Mouse (Mus musculus): ENCODE measurements around the gene 2310011J03Rik.

DNA sequence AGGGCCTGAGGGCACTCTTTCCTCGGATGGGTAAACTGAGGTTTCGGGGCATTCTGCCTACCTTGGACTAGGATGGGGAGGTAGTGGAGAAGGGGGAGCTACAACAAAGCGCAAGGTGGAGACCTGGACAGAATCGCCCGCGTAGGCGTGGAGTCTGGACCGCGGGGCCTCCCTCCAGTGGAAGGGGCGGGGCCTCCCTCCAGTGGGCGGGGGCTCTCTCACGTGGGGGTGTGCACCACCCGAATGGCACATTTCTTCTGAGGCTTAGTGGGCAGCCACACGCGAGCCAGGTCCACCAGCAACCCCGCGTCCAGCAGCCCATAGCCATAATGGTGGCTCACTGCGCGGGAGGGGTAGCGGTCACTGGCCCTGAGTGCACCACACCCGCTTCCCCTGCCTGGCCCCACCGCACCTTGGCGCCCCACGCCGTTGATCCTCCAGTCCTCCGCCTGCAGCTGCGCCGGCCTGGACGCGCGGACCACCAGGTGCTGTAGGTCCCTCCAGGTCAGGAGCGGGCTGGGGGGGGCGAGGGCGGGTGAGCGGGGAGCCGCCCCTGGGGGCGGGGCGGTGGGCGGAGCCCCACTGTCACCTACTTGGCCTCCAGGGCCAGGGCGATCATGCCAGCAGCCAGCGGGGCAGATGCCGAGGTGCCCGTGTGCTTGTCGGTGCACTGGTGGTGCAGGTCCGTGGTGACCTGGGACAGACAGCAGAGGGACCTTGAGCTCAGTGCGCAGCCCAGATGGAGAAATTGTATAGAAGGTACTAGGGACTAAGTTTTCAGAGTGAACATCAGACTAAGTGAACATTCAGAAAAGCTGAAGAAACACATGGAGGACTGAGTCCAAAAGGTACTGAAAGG lies 3.2 kb upstream of the 2310011J03Rik start:
- TF ChIP-seq FLI1 (IDR thresholded peaks at IDR 0.05; ENCODE audit: low read length) = no peak
- no peak for TF ChIP-seq GATA1 (IDR thresholded peaks at IDR 0.05; ENCODE audit: borderline replicate concordance, low read length)
